Mouse (Mus musculus): Measurements from ENCODE around the gene Dcaf8. TPM values are rescaled to one million over a fixed set of nuclear protein-coding genes. Genes with fewer than 3 reads are reported as not detected.
A peak's percentile ranks its signal among the peaks of the same experiment; 100 is the strongest.
"Not testable (repeated sequence)": the region's sequence is repeated elsewhere in the genome, so short reads cannot be mapped to it uniquely, and the experiment has no call there.

Gene Dcaf8
- total RNA-seq, 2 experiments from 2014 or later, result 108 to 143 TPM

DNA sequence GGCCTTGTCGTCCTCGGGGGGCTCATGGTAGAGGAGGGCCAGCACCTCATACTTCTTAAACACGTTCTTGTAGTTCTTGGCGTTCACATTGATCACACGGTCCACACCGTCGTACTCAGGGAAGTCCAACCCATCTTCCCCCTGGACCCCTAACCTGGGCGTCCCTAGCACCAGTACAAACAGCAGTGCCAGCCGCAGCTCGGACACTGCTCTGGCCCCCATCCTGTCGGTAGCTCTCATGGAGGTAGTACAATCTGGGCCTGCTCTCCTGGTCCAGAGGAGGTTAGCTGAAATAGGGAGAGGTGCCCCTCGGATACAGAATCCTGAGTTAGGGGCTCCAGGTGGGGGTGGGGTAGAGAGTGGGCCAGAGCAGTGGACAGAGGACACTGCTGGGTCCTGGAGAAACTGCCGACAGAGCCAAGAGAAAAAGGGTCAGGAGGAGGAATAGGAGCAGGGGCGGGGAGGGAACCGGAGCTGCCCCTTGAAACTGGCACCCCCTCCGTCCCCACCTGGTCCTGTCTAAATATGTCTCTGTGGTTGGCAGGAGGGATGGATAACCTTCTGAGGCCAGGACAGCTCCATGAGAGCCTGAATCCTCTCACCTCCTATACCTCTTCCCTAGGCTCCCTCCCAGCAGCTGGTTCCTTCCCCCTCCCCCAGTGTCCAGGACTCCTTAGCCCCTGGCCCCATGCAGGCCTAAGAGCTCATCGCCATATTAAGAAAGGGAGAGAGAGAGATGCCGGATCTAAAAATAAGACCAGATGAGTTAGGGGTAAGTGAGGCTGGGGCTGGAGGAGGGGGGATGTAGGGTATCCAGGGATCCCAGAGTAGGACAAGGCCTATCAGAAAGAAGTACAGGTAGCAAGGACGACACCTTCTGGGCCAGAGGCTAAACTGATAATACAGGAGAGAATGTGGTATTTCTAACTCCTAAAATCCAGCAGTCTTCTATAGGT is 71.8 kb downstream of the Dcaf8 start, which contains the start of gene Casq1:
Casq1 (minus strand) TSS at position 418 of the 956 bp plus-strand sequence.
- DNase-seq, result no peak

DNA sequence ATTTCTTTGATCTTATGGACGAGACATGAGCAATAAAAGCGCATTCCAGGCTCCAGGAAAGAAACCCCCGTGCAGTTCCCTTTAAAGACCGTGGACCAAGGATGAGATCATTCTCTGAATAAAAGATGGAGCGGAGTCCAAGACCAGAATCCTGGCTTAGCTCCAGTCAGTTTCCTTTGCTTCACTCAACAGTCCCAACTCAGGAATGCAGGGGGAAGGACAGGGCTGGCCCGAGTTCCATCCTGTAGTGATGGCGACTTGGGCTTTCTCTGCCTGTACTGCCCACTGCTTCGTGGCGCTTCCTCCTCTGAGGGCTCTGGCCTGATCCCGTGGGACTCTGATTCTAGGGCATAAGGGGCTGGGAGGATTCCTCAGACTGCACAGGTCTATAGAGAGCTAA is 72.5 kb downstream of the Dcaf8 start:
- peak; percentile 50 to 73 for DNase-seq

DNA sequence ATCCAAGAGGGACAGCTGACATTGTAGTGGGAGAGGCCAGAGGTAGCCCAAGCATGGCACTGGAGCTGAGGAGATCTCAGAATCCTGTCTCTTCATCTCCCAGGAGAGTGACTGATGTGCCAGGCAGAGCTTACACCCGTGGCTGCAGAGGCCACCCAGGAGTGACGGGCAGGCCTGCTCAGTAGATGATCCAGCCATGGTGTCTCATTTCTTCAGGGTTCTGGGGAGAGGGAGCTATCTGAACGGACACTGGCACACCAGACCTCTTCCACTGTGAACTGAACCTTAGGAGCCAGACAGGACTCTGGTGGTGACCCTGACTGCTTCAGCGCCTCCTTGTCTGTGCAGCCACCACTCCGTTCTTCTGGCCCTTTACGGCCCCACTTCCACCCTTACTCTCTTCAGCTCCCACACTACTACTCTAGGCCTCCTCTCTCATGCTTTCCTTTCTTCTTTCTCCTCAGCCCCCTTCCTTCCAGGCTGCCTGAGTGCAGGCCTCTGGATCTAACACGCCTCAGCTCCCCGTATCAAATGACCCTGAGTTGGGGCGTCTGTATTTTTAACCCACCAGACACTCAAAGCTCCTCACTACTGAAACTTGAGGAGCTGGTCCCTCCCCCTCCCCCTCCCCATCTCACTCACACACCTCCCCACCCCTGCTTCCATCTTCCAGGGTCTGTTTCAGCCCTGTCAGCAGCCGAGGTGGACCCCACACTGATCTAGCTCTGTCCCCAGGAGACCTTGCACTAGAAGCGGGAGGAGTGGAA is 73.6 kb downstream of the Dcaf8 start:
- DNase-seq, result no peak

DNA sequence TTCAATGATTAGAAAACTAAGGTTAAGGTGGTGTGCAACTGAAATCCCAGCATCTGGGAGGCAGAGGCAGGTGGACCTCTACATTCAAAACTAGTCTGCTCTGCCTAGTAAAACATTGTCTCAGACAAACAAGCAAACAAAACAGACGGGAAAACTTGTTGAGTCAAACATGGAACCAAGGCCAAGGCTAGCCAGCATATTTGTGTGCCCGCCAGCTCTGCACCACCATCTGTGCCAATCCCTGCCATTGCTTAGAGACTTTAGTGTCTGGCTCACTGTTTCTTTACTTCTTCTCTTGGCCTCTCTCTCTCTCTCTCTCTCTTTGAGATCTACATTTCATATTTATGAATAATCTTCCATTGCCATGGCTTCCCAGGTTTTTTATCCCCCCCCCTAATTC is 80.3 kb downstream of the Dcaf8 start:
- peak; percentile 65 to 73 for DNase-seq

DNA sequence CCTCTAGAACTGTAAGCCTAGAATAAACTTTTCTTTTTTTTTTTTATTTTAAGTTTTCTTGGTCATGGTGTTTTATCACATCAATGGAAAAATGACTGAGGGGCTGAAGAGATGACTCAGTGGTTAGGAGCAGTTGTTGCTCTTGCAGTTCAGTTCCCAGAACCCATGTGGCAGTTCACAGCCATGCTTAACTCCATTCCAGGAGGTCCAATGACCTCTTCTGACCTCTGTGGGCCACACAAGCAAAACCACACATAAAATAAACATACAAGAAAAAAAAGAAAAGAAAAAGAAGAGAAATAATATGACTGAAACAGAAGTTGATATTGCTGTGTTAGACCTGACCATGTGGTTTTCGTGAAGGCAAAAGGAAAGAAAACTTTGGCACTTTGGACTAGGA is 81.3 kb downstream of the Dcaf8 start:
- no peak for DNase-seq

DNA sequence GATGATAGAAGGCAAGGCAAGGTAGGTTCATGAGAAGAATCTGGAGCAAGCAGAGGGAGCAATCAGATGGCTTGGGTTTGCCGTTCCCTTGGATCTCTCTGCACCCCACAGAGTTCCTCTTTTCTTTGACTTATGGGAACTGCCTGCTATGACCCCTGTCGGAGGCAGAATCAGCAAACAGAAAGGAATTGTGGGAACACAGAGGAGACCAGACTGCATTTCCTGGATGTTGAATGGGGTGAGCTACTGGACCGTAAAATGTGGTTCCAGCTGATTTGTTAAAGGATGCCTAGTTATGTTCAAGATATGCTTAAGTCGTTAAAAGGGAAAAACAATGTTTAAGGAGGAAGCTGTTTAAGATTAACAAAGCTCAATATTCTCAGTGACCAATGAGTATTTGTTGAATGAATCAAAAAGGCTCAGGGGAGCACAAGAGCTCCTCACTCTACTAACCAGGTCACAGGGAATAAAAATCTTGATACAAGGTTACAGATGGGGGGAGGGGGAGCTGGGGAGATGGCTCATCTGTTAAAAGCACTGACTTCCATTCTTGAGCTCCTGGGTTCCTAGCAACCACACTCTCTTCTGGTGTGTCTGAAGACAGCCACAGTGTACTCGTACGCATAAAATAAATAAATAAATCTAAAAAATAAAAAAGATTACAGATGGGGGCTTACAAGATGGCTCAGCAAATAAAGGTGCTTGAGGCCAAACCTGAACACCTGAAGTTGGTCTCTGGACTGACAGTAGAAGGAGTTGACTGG is 93.2 kb downstream of the Dcaf8 start:
- no peak for DNase-seq

DNA sequence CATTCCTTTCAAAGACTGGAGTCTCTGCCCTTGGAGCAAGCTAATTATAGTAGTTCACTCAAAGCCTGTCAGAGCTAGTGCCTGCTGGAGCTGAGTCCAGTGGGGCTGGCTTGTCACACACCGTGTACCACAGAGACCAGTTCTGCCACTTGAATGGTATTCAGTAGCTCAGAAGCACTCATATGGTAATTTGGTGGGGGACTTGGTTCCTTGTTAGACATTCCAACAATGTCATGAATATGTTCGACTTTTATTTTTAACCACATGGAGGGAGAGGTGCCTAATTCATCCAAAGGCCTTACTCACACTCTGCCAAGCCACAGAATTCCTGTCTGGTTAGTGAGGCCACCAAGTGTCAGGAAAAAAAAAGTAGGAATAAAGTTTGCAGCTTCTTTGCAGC is 94.5 kb downstream of the Dcaf8 start:
- no peak for DNase-seq

DNA sequence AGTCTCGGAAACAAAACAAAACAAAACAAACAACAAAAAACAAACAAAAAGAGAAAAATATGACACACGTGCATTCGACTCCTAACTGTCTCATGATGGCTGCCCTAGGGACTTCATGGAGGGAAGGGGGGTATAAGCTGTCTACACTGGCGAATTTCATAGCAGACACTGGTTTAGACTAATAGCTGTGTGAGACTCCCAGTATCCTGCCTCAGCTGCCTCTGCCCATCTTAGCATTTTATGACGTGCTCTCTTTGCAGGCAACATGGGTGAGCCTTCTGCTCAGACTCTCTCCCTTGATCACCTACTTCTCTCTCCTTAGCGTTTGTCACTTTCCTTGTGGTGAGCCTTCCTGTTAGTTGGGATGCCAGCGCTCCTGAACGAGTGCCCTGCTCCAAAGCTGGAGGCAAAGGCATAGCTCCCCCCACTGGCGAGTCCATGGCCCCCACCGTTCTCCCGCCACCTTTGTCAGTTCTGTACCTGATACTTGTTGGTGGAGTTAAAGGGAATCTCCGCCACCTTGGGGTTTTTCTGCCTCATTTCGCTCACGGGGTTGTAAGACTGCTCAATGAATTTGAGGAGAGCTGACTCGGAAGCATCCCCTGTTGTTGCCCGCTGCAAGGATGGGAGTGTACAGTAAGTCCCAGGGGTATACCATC is 95.8 kb downstream of the Dcaf8 start:
- peak; percentile 30 to 53 for DNase-seq

DNA sequence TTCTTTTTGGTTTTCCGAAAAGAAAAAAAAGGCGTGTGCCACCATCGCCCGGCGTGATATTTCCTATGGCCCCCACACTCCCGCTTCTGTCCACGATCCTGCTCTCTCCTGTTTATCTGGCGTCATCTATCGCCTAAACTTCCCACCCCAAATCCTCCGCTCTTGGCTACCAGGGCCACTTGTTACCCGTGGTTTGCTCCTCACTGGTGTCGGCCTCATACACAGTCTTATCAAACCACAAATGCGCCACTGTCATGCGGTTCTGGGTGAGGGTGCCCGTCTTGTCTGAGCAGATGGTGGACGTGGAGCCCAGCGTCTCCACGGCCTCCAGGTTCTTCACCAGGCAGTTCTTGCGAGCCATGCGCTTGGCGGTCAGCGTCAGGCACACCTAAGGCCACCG is 96.8 kb downstream of the Dcaf8 start:
- DNase-seq, result not testable (repeated sequence)

Other genes with a start within 250 kb of the Dcaf8 start
- under 1 TPM in 1 of 2 experiments, not detected in 1; 0.20 TPM for gene Slamf6, start 230.6 kb upstream of the Dcaf8 start, total RNA-seq (2021)
- gene Vangl2, start 119.6 kb upstream of the Dcaf8 start, total RNA-seq (2021), result 1 to 10 TPM; 2.5 to 5.7 TPM
- not detected for gene Nhlh1, start 90.5 kb upstream of the Dcaf8 start, total RNA-seq (2021)
- 100 to 1,000 TPM; 178 to 197 TPM for gene Copa, start 65.6 kb upstream of the Dcaf8 start, total RNA-seq (2021)
- gene Ncstn, start 65.3 kb upstream of the Dcaf8 start, total RNA-seq (2021), result 100 to 1,000 TPM in 1 of 2 experiments, 10 to 100 TPM in 1; 94.4 to 101 TPM
- gene Pex19, start 21.3 kb upstream of the Dcaf8 start, total RNA-seq (2021), result 100 to 1,000 TPM; 112 to 147 TPM
- 10 to 100 TPM; 53.9 to 62.1 TPM for gene Pea15a, start 58.7 kb downstream of the Dcaf8 start, total RNA-seq (2021)
- under 1 TPM in 1 of 2 experiments, not detected in 1; 0.46 TPM for gene Casq1, start 71.8 kb downstream of the Dcaf8 start, total RNA-seq (2021)
- 1 to 10 TPM in 1 of 2 experiments, under 1 TPM in 1; 0.53 to 1.4 TPM for gene Atp1a4, start 110.3 kb downstream of the Dcaf8 start, total RNA-seq (2021)
- 10 to 100 TPM; 24.9 to 39.2 TPM for gene Igsf8, start 113.6 kb downstream of the Dcaf8 start, total RNA-seq (2021)
- 100 to 1,000 TPM; 134 to 155 TPM for gene Atp1a2, start 150.0 kb downstream of the Dcaf8 start, total RNA-seq (2021)
- gene Kcnj9, start 181.2 kb downstream of the Dcaf8 start, total RNA-seq (2021), result under 1 TPM in 1 of 2 experiments, not detected in 1; 0.23 TPM
- gene Kcnj10, start 193.1 kb downstream of the Dcaf8 start, total RNA-seq (2021), result under 1 TPM; 0.46 to 0.56 TPM
- gene Pigm, start 228.5 kb downstream of the Dcaf8 start, total RNA-seq (2021), result 10 to 100 TPM; 11.2 to 13.2 TPM